8 mouse cellular contexts compared by ENCODE assay signal in the genomic region with DNA sequence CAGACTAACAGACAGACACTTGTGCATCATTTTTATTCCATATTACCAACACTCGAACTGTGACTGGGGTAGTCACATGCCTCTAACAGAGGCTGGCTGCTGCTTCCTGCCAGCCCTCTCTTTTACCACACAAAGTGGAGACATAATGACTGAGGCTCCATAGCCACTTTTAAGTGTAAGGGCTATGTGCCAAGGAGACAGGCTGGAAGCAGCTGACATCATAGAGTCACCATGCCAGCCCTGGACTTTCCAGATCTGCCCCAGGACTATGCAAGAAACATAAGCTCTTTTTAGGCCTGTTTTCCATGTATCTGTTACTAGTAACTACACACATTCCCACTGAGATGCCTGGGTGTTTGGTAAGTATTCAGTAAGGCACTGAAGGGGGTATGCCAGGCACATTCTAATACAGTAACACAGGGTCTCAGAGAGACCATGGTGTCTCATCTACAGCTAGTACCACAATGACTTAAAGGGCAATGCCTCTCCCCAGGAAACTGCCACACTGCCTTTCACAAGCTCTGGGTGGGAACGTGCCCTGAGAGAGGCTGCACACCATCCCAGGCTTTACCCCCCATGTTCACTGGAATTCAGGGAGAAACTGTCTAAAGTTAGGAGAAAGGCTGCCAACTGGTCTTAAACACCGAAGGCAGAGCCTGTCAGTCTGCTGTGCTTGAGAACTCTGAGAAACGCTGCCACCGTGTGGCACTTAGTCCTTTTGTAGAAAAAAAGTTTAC. TPM values are rescaled to one million over a fixed set of nuclear protein-coding genes. Genes with fewer than 3 reads are reported as not detected.
DNase-seq lines count a peak whose midpoint lies in the region; ATAC-seq and TF ChIP-seq lines count a peak whose summit lies in the region.

No protein-coding gene starts in this region.

- H3K79me2 ChIP-seq in heart, adult 2 months (replicated peaks; ENCODE audit: control insufficient read depth, insufficient read depth, low read length), result no peaks in the 10 kb centered on the region

- intact Hi-C loops in heart, adult 2 months (cut with DNase I), result no loop called here
- intact Hi-C loops in heart, postnatal 25 days (cut with DNase I), result no loop called here
- intact Hi-C loops in gastrocnemius, postnatal 14 days (cut with DNase I; ENCODE audit: low total_unique reads), result no loop called here

- H3K9me3 ChIP-seq in heart, embryonic 14.5 days (ENCODE audit: control insufficient read depth, low read length), result no peaks in the 10 kb centered on the region
- no peaks in the 10 kb centered on the region for H3K9me3 ChIP-seq in liver, embryonic 15.5 days (replicated peaks)

- peaks cover 1% of the 10 kb centered on the region; the same call in 1 of the 2 replicates for H3K4me1 ChIP-seq in heart, adult 2 months (ENCODE audit: control insufficient read depth, insufficient read depth, low read length)
- H3K4me1 ChIP-seq in spleen, adult 2 months (ENCODE audit: control insufficient read depth, insufficient read depth, insufficient read length), result no peaks in the 10 kb centered on the region
- H3K4me1 ChIP-seq in heart, embryonic 14.5 days (ENCODE audit: control insufficient read depth in 2 of 2, insufficient read depth in 2 of 2, low read length in 2 of 2), result peaks cover 2 to 9% of the 10 kb centered on the region in 2 experiments; a peak in 3 of 4 replicates
- peaks cover 26% of the 10 kb centered on the region for H3K4me1 ChIP-seq in liver, embryonic 15.5 days (replicated peaks)

- WGBS in heart, adult 2 months, result 16% methylated on average over 5 of the region's 5 CpGs
- WGBS in spleen, adult 2 months, result 41% methylated on average over 5 of the region's 5 CpGs
- WGBS in heart, embryonic 14.5 days, result 22% methylated on average over 5 of the region's 5 CpGs
- 30% methylated on average over 5 of the region's 5 CpGs for WGBS in liver, embryonic 15.5 days (ENCODE audit: insufficient replicate concordance)

- TF ChIP-seq POLR2A in heart, adult 2 months (IDR thresholded peaks at IDR 0.05; ENCODE audit: insufficient read depth, low read depth, low read length), result no peak
- no peak for TF ChIP-seq POLR2A in spleen, adult 2 months (IDR thresholded peaks at IDR 0.05; ENCODE audit: low read depth, low read length)

- H3K27ac ChIP-seq in heart, adult 2 months, result no peak overlapping the region
- H3K27ac ChIP-seq in spleen, adult 2 months (ENCODE audit: insufficient read depth, low read length), result no peak overlapping the region
- H3K27ac ChIP-seq in heart, embryonic 14.5 days (replicated peaks in 1 of 2; ENCODE audit: control insufficient read depth in 1 of 2, insufficient read depth in 1 of 2, low read depth in 2 of 2, low read length in 2 of 2), result peak overlapping the region; percentile 21; a peak in 3 of 4 replicates
- no peak overlapping the region for H3K27ac ChIP-seq in liver, embryonic 15.5 days (replicated peaks)

- ATAC-seq in heart, embryonic 14.5 days (ENCODE audit: insufficient number of reproducible peaks, insufficient read depth, low FRiP score, low read depth), result no peak
- ATAC-seq in liver, embryonic 15.5 days (ENCODE audit: insufficient read depth), result no peak
- no peak for ATAC-seq in inflammation-experienced regulatory T-cells, adult 6 months

- TF ChIP-seq EP300 in heart, adult 2 months (IDR thresholded peaks at IDR 0.05; ENCODE audit: insufficient read depth, low read depth, low read length), result no peak

- no peaks in the 10 kb centered on the region; the same call in 1 of the 2 replicates for H3K36me3 ChIP-seq in heart, adult 2 months (ENCODE audit: control insufficient read depth, insufficient read depth, low read length)
- no peaks in the 10 kb centered on the region; the same call in 1 of the 2 replicates for H3K36me3 ChIP-seq in spleen, adult 2 months (ENCODE audit: control insufficient read depth, insufficient read depth, low read length)
- peaks cover 25% of the 10 kb centered on the region for H3K36me3 ChIP-seq in heart, embryonic 14.5 days (ENCODE audit: control insufficient read depth, insufficient read depth, low read length)
- H3K36me3 ChIP-seq in liver, embryonic 15.5 days (replicated peaks), result peaks cover 21% of the 10 kb centered on the region

- peak; percentile 67 for TF ChIP-seq CTCF in heart, adult 2 months (IDR thresholded peaks at IDR 0.05)
- peak; percentile 4; the same call in 1 of the 2 replicates for TF ChIP-seq CTCF in spleen, adult 2 months (IDR thresholded peaks at IDR 0.05; ENCODE audit: extremely low read depth, insufficient read depth, insufficient read length, insufficient replicate concordance)

- H3K4me3 ChIP-seq in heart, adult 2 months, result no peak overlapping the region
- no peak overlapping the region for H3K4me3 ChIP-seq in spleen, adult 2 months (ENCODE audit: extremely low read depth, insufficient read depth, insufficient read length)
- H3K4me3 ChIP-seq in heart, embryonic 14.5 days (ENCODE audit: control insufficient read depth in 1 of 2, insufficient read depth in 1 of 2, low read depth in 1 of 2, low read length in 2 of 2), result no peak overlapping the region
- no peak overlapping the region for H3K4me3 ChIP-seq in liver, embryonic 15.5 days (replicated peaks)

- H3K4me2 ChIP-seq in heart, embryonic 14.5 days (ENCODE audit: low read length), result no peak overlapping the region
- no peak overlapping the region for H3K4me2 ChIP-seq in liver, embryonic 15.5 days

- no peaks in the 10 kb centered on the region for H3K27me3 ChIP-seq in heart, adult 2 months (ENCODE audit: control insufficient read depth, insufficient read depth, low read length)
- no peaks in the 10 kb centered on the region for H3K27me3 ChIP-seq in spleen, adult 2 months (ENCODE audit: control insufficient read depth, insufficient read depth, low read length)
- no peaks in the 10 kb centered on the region for H3K27me3 ChIP-seq in heart, embryonic 14.5 days (ENCODE audit: control insufficient read depth, insufficient read depth, low read length)
- no peaks in the 10 kb centered on the region for H3K27me3 ChIP-seq in liver, embryonic 15.5 days

- DNase-seq in heart, adult 2 months, result peak in 1 of 2 experiments; percentile 27
- DNase-seq in heart, postnatal 25 days (ENCODE audit: low spot score), result no peak
- no peak for DNase-seq in spleen, adult 2 months (ENCODE audit: low read depth in 1 of 2, low spot score in 2 of 2)
- no peak for DNase-seq in spleen, postnatal 36 days (ENCODE audit: low spot score in 2 of 2)
- DNase-seq in gastrocnemius, postnatal 14 days, result no peak

- H3K9ac ChIP-seq in heart, adult 2 months (ENCODE audit: low read depth, low read length), result no peak overlapping the region
- 0 out of 2 replicates have a peak overlapping the region, but pooled peaks have one; percentile 4 for H3K9ac ChIP-seq in heart, embryonic 14.5 days (ENCODE audit: low read length)
- 0 out of 2 replicates have a peak overlapping the region, but pooled peaks have one; percentile 21 for H3K9ac ChIP-seq in liver, embryonic 15.5 days

RNA-seq across cellular contexts. Expression of a gene that starts 9.2 kb away (rescaled TPM):
- 10 to 100 TPM; 10.5 to 12.0 TPM for total RNA-seq in heart, adult 2 months (2021)
- 5.2 and 7.9 TPM in 2 replicates for polyA plus RNA-seq in heart, adult 2 months (2012; rRNA removed)
- total RNA-seq in heart, postnatal 25 days (2021), result 10 to 100 TPM in 1 of 2 experiments, 1 to 10 TPM in 1; 8.9 to 10.2 TPM
- polyA plus RNA-seq in spleen, adult 2 months (2012; rRNA removed), result 2.3 and 2.7 TPM in 2 replicates
- 13.8 and 17.4 TPM in 2 replicates for polyA plus RNA-seq in heart, embryonic 14.5 days (2014; fragmentation: Nextera tagmentation; extraction: Ambion mirVana)
- 10.3 and 10.5 TPM in 2 replicates for polyA plus RNA-seq in liver, embryonic 15.5 days (2015; fragmentation: Nextera tagmentation; extraction: Ambion mirVana)
- polyA plus RNA-seq in inflammation-experienced regulatory T-cells, adult 6 months (2017; shearing (Covaris generic)), result 1 to 10 TPM; 5.2 to 5.7 (median 5.7) TPM
- 1 to 10 TPM; 5.5 to 5.8 TPM for total RNA-seq in gastrocnemius, postnatal 14 days (2021)

RNA-seq across cellular contexts. Expression of a gene that starts 33.2 kb away (rescaled TPM):
- total RNA-seq in heart, adult 2 months (2021), result 10 to 100 TPM; 11.0 to 11.6 TPM
- 3.9 and 7.3 TPM in 2 replicates for polyA plus RNA-seq in heart, adult 2 months (2012; rRNA removed)
- total RNA-seq in heart, postnatal 25 days (2021), result 10 to 100 TPM; 11.2 to 13.7 TPM
- 4.5 and 6.1 TPM in 2 replicates for polyA plus RNA-seq in spleen, adult 2 months (2012; rRNA removed)
- 38.4 and 41.5 TPM in 2 replicates for polyA plus RNA-seq in heart, embryonic 14.5 days (2014; fragmentation: Nextera tagmentation; extraction: Ambion mirVana)
- 37.2 and 41.9 TPM in 2 replicates for polyA plus RNA-seq in liver, embryonic 15.5 days (2015; fragmentation: Nextera tagmentation; extraction: Ambion mirVana)
- 10 to 100 TPM; 42.6 to 49.3 (median 45.5) TPM for polyA plus RNA-seq in inflammation-experienced regulatory T-cells, adult 6 months (2017; shearing (Covaris generic))
- total RNA-seq in gastrocnemius, postnatal 14 days (2021), result 10 to 100 TPM; 14.2 to 20.0 TPM

Comparison
In these comparisons a context has a peak if more than half of its experiments do, and no peak if none do; other contexts are left out.
1. H3K27ac ChIP-seq: peak in heart, embryonic 14.5 days (2 of 2); none in heart, adult 2 months (single experiment), spleen, adult 2 months (single experiment) and liver, embryonic 15.5 days (single experiment).